Mouse (Mus musculus) forebrain, postnatal 0 days (tissue): ENCODE measurements at regions not wholly inside any gene's neighbourhood (a gene's known extent, or its start where the extent isn't known, plus 50 kb on each side); places are given as distances from the start of the nearest gene placed in this dataset.

Experiments used
- ATAC-seq: fragments of 200-750 bp; cut with Nextera tagmentation; 2 replicates; pipeline ENCODE4 v1.8.0; 2017; ENCODE audit warnings: mild to moderate bottlenecking, moderate library complexity
- DNase-seq: peaks from one replicate; pipeline ENCODE4 v3.0.0-alpha.2; 2015
- H3K27ac ChIP-seq: fragments of 300-500 bp; sonication (generic); 2 replicates; pipeline ENCODE4 v1.5.1; 2014; ENCODE audit warnings: low read depth, mild to moderate bottlenecking, antibody characterized with exemption, low read length, moderate library complexity, mixed read lengths
- H3K27me3 ChIP-seq: fragments of 300-500 bp; sonication (generic); 2 replicates; pipeline ENCODE4 v1.6.1; 2014; ENCODE audit warnings: mild to moderate bottlenecking, low read length, mixed read lengths; ENCODE audit not compliant: insufficient read depth
- H3K36me3 ChIP-seq: fragments of 300-500 bp; sonication (generic); 2 replicates; pipeline ENCODE4 v1.6.1; 2014; ENCODE audit warnings: mild to moderate bottlenecking, moderate library complexity; ENCODE audit not compliant: insufficient read depth
- H3K4me1 ChIP-seq: fragments of 300-500 bp; sonication (generic); 2 replicates; pipeline ENCODE4 v1.6.1; 2014; ENCODE audit warnings: antibody characterized with exemption; ENCODE audit not compliant: insufficient read depth
- H3K4me2 ChIP-seq: fragments of 300-500 bp; sonication (generic); 2 replicates; pipeline ENCODE4 v1.6.1; 2014; ENCODE audit warnings: low read depth, mild to moderate bottlenecking, moderate library complexity
- H3K4me3 ChIP-seq: fragments of 300-500 bp; sonication (generic); 2 replicates; pipeline ENCODE4 v1.5.1; 2014; ENCODE audit warnings: low read depth, low read length, mixed read lengths
- H3K9ac ChIP-seq: fragments of 300-500 bp; sonication (generic); 2 replicates; pipeline ENCODE4 v1.6.1; 2014; ENCODE audit warnings: mild to moderate bottlenecking
- H3K9me3 ChIP-seq: fragments of 300-500 bp; sonication (generic); 2 replicates; pipeline ENCODE4 v1.6.1; 2016; ENCODE audit warnings: low read length
- CTCF ChIP-seq: sonication (generic); IDR thresholded peaks from 2 replicates; pipeline ENCODE4 v1.5.1; 2016; ENCODE audit warnings: antibody characterized with exemption, control low read depth, low read depth
- WGBS: fragments of 180-500 bp; shearing (Covaris S2); extraction: QIAGEN DNeasy Blood & Tissue Kit; methylation state at CpG from one replicate; pipeline ENCODE4 v1.1.7; 2014; 5-methylcytosine and 5-hydroxymethylcytosine counted together

- 60% methylated on average over 6 of the region's 6 CpGs for WGBS
- Histone ChIP-seq H3K4me1 (0 out of 2 replicates have a peak, but pooled peaks cover 3% of the 10 kb centered on the region), H3K9ac (no peak overlapping the region), H3K4me3 (no peak overlapping the region), H3K27ac (no peak overlapping the region), H3K27me3 (no peaks in the 10 kb centered on the region), H3K4me2 (no peak overlapping the region), H3K9me3 (no peaks in the 10 kb centered on the region), H3K36me3 (no peaks in the 10 kb centered on the region)
- ATAC-seq (no peak), DNase-seq (no peak)
- no peak for TF ChIP-seq CTCF
Observed at GRCm38 (mm10) chr12:70698466-70698865, 126.8 kb upstream of the Frmd6 start.

- 93% methylated on average over 5 of the region's 5 CpGs for WGBS
- DNase-seq = no peak
- no peak for TF ChIP-seq CTCF
Observed at GRCm38 (mm10) chr12:70702473-70702872, 122.8 kb upstream of the Frmd6 start.

GRCm38 (mm10) chr12:70706806-70707628 lies 118.3 kb upstream of the Frmd6 start:
- Histone ChIP-seq H3K9me3 (no peaks in the 10 kb centered on the region), H3K36me3 (no peaks in the 10 kb centered on the region), H3K4me1 (no peaks in the 10 kb centered on the region), H3K27ac (no peak overlapping the region), H3K27me3 (no peaks in the 10 kb centered on the region), H3K4me2 (no peak overlapping the region), H3K4me3 (no peak overlapping the region), H3K9ac (no peak overlapping the region)
- WGBS = 87% methylated on average over 11 of the region's 11 CpGs
- TF ChIP-seq CTCF = no peak
- DNase-seq = no peak
- no peak for ATAC-seq

More at GRCm38 (mm10) chr12:70702473-70702872, 122.8 kb upstream of the Frmd6 start:
- Histone ChIP-seq H3K4me2 (no peak overlapping the region), H3K27ac (no peak overlapping the region), H3K4me1 (0 out of 2 replicates have a peak, but pooled peaks cover 3% of the 10 kb centered on the region), H3K9me3 (no peaks in the 10 kb centered on the region), H3K27me3 (no peaks in the 10 kb centered on the region), H3K36me3 (no peaks in the 10 kb centered on the region), H3K9ac (no peak overlapping the region), H3K4me3 (no peak overlapping the region)
- ATAC-seq = no peak

- no peak overlapping the region for H3K4me3 ChIP-seq
- no peak for DNase-seq
- H3K36me3 ChIP-seq = no peaks in the 10 kb centered on the region
- WGBS = 78% methylated on average over 6 of the region's 6 CpGs
- no peaks in the 10 kb centered on the region for H3K27me3 ChIP-seq
- H3K9me3 ChIP-seq = no peaks in the 10 kb centered on the region
- H3K27ac ChIP-seq = no peak overlapping the region
- no peaks in the 10 kb centered on the region for H3K4me1 ChIP-seq
- TF ChIP-seq CTCF = no peak
- no peak overlapping the region for H3K9ac ChIP-seq
- H3K4me2 ChIP-seq = no peak overlapping the region
- no peak for ATAC-seq
Observed at GRCm38 (mm10) chr12:70707629-70708289, 117.6 kb upstream of the Frmd6 start.

GRCm38 (mm10) chr12:70708290-70708668 lies 117.0 kb upstream of the Frmd6 start:
- Histone ChIP-seq H3K9ac (no peak overlapping the region), H3K4me2 (no peak overlapping the region), H3K27me3 (no peaks in the 10 kb centered on the region), H3K4me1 (no peaks in the 10 kb centered on the region), H3K4me3 (no peak overlapping the region), H3K36me3 (no peaks in the 10 kb centered on the region), H3K27ac (no peak overlapping the region), H3K9me3 (no peaks in the 10 kb centered on the region)
- ATAC-seq = no peak
- TF ChIP-seq CTCF = no peak
- DNase-seq = no peak
- WGBS = 81% methylated on average over 5 of the region's 5 CpGs

GRCm38 (mm10) chr12:70710311-70710710 lies 115.0 kb upstream of the Frmd6 start:
- Histone ChIP-seq H3K27me3 (no peaks in the 10 kb centered on the region), H3K4me2 (no peak overlapping the region), H3K36me3 (no peaks in the 10 kb centered on the region), H3K9ac (no peak overlapping the region), H3K9me3 (no peaks in the 10 kb centered on the region), H3K4me1 (no peaks in the 10 kb centered on the region), H3K4me3 (no peak overlapping the region), H3K27ac (no peak overlapping the region)
- no peak for ATAC-seq
- no peak for TF ChIP-seq CTCF
- 92% methylated on average over 7 of the region's 7 CpGs for WGBS
- no peak for DNase-seq

- H3K9ac ChIP-seq = no peak overlapping the region
- H3K4me3 ChIP-seq = no peak overlapping the region
- WGBS = 70% methylated on average over 5 of the region's 5 CpGs
Observed at GRCm38 (mm10) chr12:70711030-70711429, 114.3 kb upstream of the Frmd6 start.

More at GRCm38 (mm10) chr12:70711030-70711429, 114.3 kb upstream of the Frmd6 start:
- DNase-seq (no peak), ATAC-seq (no peak)
- no peaks in the 10 kb centered on the region for H3K36me3 ChIP-seq
- H3K9me3 ChIP-seq = no peaks in the 10 kb centered on the region
- H3K4me1 ChIP-seq = no peaks in the 10 kb centered on the region
- H3K27ac ChIP-seq = no peak overlapping the region
- TF ChIP-seq CTCF = no peak
- H3K4me2 ChIP-seq = no peak overlapping the region
- H3K27me3 ChIP-seq = no peaks in the 10 kb centered on the region
